26 mouse cellular contexts compared by ENCODE assay signal in the genomic region with DNA sequence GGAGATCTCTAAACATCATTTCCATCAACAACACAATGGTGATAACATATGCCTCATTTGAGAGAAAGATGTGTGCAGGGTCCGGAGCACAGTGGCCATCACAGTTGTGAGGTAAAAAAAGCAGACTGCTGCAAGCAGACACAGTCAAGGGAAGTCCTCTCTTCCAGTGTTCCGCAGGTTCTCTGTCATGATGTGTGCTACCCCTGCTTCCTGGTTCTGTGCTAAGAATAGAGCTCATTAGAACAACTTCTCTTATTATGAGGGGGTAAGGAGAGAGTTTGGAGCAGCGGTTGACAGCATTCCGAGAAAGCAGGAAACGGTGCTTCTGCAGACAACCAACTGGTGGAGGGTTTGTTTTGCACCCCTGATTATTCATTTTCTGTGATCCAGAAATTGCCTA.
DNase-seq lines count a peak whose midpoint lies in the region; ATAC-seq and TF ChIP-seq lines count a peak whose summit lies in the region.
"Had no signal": no experiment of that assay in that cellular context is flagged by ENCODE, and none has a peak within 500 bp of the region (broad histone marks: within the 10 kb centered on the region; RNA-seq: fewer than 3 reads in every experiment).

No protein-coding gene starts in this region.

- no peak for TF ChIP-seq CTCF in kidney, postnatal 0 days (IDR thresholded peaks at IDR 0.05; ENCODE audit: low read depth)
- no peak for TF ChIP-seq CTCF in liver, embryonic 14.5 days (IDR thresholded peaks at IDR 0.05; ENCODE audit: low read depth)

- peak overlapping the region; percentile 75; the same call in 1 of the 2 replicates for H3K27ac ChIP-seq in kidney, postnatal 0 days
- H3K27ac ChIP-seq in kidney, embryonic 14.5 days (ENCODE audit: low read depth, low read length), result no peak overlapping the region
- H3K27ac ChIP-seq in intestine, embryonic 15.5 days, result no peak overlapping the region; the same call in 1 of the 2 replicates
- no peak overlapping the region for H3K27ac ChIP-seq in liver, embryonic 14.5 days
- no peak overlapping the region for H3K27ac ChIP-seq in midbrain, embryonic 11.5 days (ENCODE audit: low read depth, low read length)
- no peak overlapping the region for H3K27ac ChIP-seq in heart, embryonic 10.5 days
- H3K27ac ChIP-seq: embryonic facial prominence, embryonic 10.5 days; heart, embryonic 15.5 days; hindbrain, embryonic 10.5 days; hindbrain, postnatal 0 days; left cerebral cortex, adult 2 months; limb, embryonic 10.5 days; midbrain, embryonic 13.5 days; neural tube, embryonic 13.5 days; stomach, postnatal 0 days had no signal

- DNase-seq in kidney, postnatal 0 days (ENCODE audit: low spot score), result no peak
- DNase-seq in liver, embryonic 14.5 days (ENCODE audit: low read depth in 3 of 3, low spot score in 3 of 3), result no peak
- DNase-seq in layer of hippocampus, postnatal 10 days (ENCODE audit: low spot score in 2 of 2), result no peak
- DNase-seq in midbrain, embryonic 11.5 days (ENCODE audit: low spot score, missing footprints), result no peak
- DNase-seq in heart, embryonic 10.5 days (ENCODE audit: low spot score), result no peak
- DNase-seq: adrenal gland, postnatal 10 days; cerebellum, adult 18-20 months; heart, adult 18-20 months; kidney, postnatal 25 days; lung, adult 18-20 months; right cerebral cortex, adult 18-20 months; thymus, postnatal 14 days had no signal

- no peak for ATAC-seq in kidney, postnatal 0 days (replicated peaks; ENCODE audit: low FRiP score, low read depth)
- no peak for ATAC-seq in kidney, embryonic 14.5 days (ENCODE audit: low FRiP score, low TSS enrichment)
- ATAC-seq in intestine, embryonic 15.5 days, result 0 out of 2 replicates have a peak, but pooled peaks have one; percentile 7
- ATAC-seq in liver, embryonic 14.5 days (ENCODE audit: insufficient read depth), result peak; percentile 62; the same call in 1 of the 2 replicates
- peak; percentile 56; the same call in 1 of the 2 replicates for ATAC-seq in megakaryocyte-erythroid progenitor cell, adult 5-6 weeks (replicated peaks; ENCODE audit: low FRiP score, low TSS enrichment, poor library complexity, severe bottlenecking)
- ATAC-seq in midbrain, embryonic 11.5 days (ENCODE audit: low FRiP score), result no peak
- ATAC-seq: activated CD4-positive, CD25-positive, alpha-beta regulatory T cell, adult 4 months; hindbrain, postnatal 0 days; midbrain, embryonic 13.5 days; Patski had no signal

- H3K9me3 ChIP-seq in kidney, postnatal 0 days (replicated peaks; ENCODE audit: low read length), result no peaks in the 10 kb centered on the region
- no peaks in the 10 kb centered on the region for H3K9me3 ChIP-seq in kidney, embryonic 14.5 days (ENCODE audit: control insufficient read depth, low read length)
- no peaks in the 10 kb centered on the region for H3K9me3 ChIP-seq in intestine, embryonic 15.5 days
- no peaks in the 10 kb centered on the region for H3K9me3 ChIP-seq in liver, embryonic 14.5 days (ENCODE audit: control insufficient read depth, low read length)
- no peaks in the 10 kb centered on the region for H3K9me3 ChIP-seq in midbrain, embryonic 11.5 days (ENCODE audit: control insufficient read depth, low read length)
- no peaks in the 10 kb centered on the region for H3K9me3 ChIP-seq in heart, embryonic 10.5 days
- H3K9me3 ChIP-seq: embryonic facial prominence, embryonic 10.5 days; heart, embryonic 15.5 days; hindbrain, embryonic 10.5 days; limb, embryonic 10.5 days; midbrain, embryonic 13.5 days; neural tube, embryonic 13.5 days had no signal

- no peaks in the 10 kb centered on the region for H3K4me1 ChIP-seq in kidney, postnatal 0 days (replicated peaks; ENCODE audit: insufficient read depth, low read length)
- no peaks in the 10 kb centered on the region for H3K4me1 ChIP-seq in kidney, embryonic 14.5 days (ENCODE audit: control insufficient read depth, insufficient read depth, low read length)
- no peaks in the 10 kb centered on the region for H3K4me1 ChIP-seq in intestine, embryonic 15.5 days (replicated peaks)
- H3K4me1 ChIP-seq in liver, embryonic 14.5 days (replicated peaks; ENCODE audit: control insufficient read depth in 2 of 2, insufficient read depth in 2 of 2, low read length in 1 of 2), result peaks cover 12 to 23% of the 10 kb centered on the region in 2 experiments
- no peaks in the 10 kb centered on the region for H3K4me1 ChIP-seq in midbrain, embryonic 11.5 days (ENCODE audit: control insufficient read depth, insufficient read depth, low read length)
- H3K4me1 ChIP-seq in heart, embryonic 10.5 days, result no peaks in the 10 kb centered on the region
- H3K4me1 ChIP-seq: embryonic facial prominence, embryonic 10.5 days; hindbrain, embryonic 10.5 days; limb, embryonic 10.5 days; midbrain, embryonic 13.5 days; neural tube, embryonic 13.5 days had no signal

- H3K4me3 ChIP-seq in kidney, postnatal 0 days (replicated peaks; ENCODE audit: low read depth, low read length), result no peak overlapping the region
- H3K4me3 ChIP-seq in kidney, embryonic 14.5 days (ENCODE audit: low read length), result no peak overlapping the region
- no peak overlapping the region for H3K4me3 ChIP-seq in intestine, embryonic 15.5 days (replicated peaks)
- no peak overlapping the region for H3K4me3 ChIP-seq in liver, embryonic 14.5 days (ENCODE audit: insufficient read depth in 1 of 2, low read depth in 2 of 2, low read length in 2 of 2)
- H3K4me3 ChIP-seq in midbrain, embryonic 11.5 days (ENCODE audit: low read depth, low read length), result no peak overlapping the region
- H3K4me3 ChIP-seq in heart, embryonic 10.5 days, result no peak overlapping the region
- H3K4me3 ChIP-seq: embryonic facial prominence, embryonic 10.5 days; heart, embryonic 15.5 days; hindbrain, embryonic 10.5 days; left cerebral cortex, adult 2 months; limb, embryonic 10.5 days; midbrain, embryonic 13.5 days; neural tube, embryonic 13.5 days had no signal

- no peaks in the 10 kb centered on the region for H3K36me3 ChIP-seq in kidney, postnatal 0 days (ENCODE audit: insufficient read depth, low read length)
- H3K36me3 ChIP-seq in kidney, embryonic 14.5 days (ENCODE audit: control insufficient read depth, insufficient read depth, low read length), result no peaks in the 10 kb centered on the region
- no peaks in the 10 kb centered on the region for H3K36me3 ChIP-seq in intestine, embryonic 15.5 days
- H3K36me3 ChIP-seq in liver, embryonic 14.5 days (replicated peaks; ENCODE audit: control insufficient read depth, insufficient read depth, low read depth), result no peaks in the 10 kb centered on the region
- H3K36me3 ChIP-seq in midbrain, embryonic 11.5 days (ENCODE audit: control insufficient read depth, insufficient read depth, low read length), result no peaks in the 10 kb centered on the region
- no peaks in the 10 kb centered on the region for H3K36me3 ChIP-seq in heart, embryonic 10.5 days
- H3K36me3 ChIP-seq: embryonic facial prominence, embryonic 10.5 days; heart, embryonic 15.5 days; hindbrain, embryonic 10.5 days; limb, embryonic 10.5 days; midbrain, embryonic 13.5 days; neural tube, embryonic 13.5 days had no signal

- no peak for TF ChIP-seq EP300 in liver, embryonic 14.5 days (IDR thresholded peaks at IDR 0.05; ENCODE audit: low read depth)

- WGBS in kidney, postnatal 0 days, result 69% methylated on average over 5 of the region's 5 CpGs
- 77% methylated on average over 5 of the region's 5 CpGs for WGBS in kidney, embryonic 14.5 days
- WGBS in intestine, embryonic 15.5 days, result 67% methylated on average over 5 of the region's 5 CpGs
- WGBS in liver, embryonic 14.5 days (ENCODE audit: insufficient replicate concordance), result 8% methylated on average over 5 of the region's 5 CpGs
- WGBS in midbrain, embryonic 11.5 days, result 91% methylated on average over 5 of the region's 5 CpGs
- WGBS in heart, embryonic 10.5 days, result 59% methylated on average over 5 of the region's 5 CpGs

- no peaks in the 10 kb centered on the region for H3K27me3 ChIP-seq in kidney, postnatal 0 days (ENCODE audit: insufficient read depth, low read length)
- no peaks in the 10 kb centered on the region for H3K27me3 ChIP-seq in kidney, embryonic 14.5 days (ENCODE audit: control insufficient read depth, insufficient read depth, low read length)
- H3K27me3 ChIP-seq in intestine, embryonic 15.5 days (replicated peaks), result no peaks in the 10 kb centered on the region
- no peaks in the 10 kb centered on the region for H3K27me3 ChIP-seq in liver, embryonic 14.5 days (ENCODE audit: control insufficient read depth, insufficient read depth, low read length)
- H3K27me3 ChIP-seq in midbrain, embryonic 11.5 days (ENCODE audit: control insufficient read depth, insufficient read depth, low read length), result no peaks in the 10 kb centered on the region
- H3K27me3 ChIP-seq in heart, embryonic 10.5 days (ENCODE audit: insufficient read depth, poor library complexity, severe bottlenecking), result no peaks in the 10 kb centered on the region
- H3K27me3 ChIP-seq: heart, embryonic 15.5 days; midbrain, embryonic 13.5 days; neural tube, embryonic 13.5 days had no signal

- no peak overlapping the region for H3K9ac ChIP-seq in kidney, postnatal 0 days (ENCODE audit: low read depth, low read length)
- H3K9ac ChIP-seq in kidney, embryonic 14.5 days (ENCODE audit: low read depth, low read length), result no peak overlapping the region
- H3K9ac ChIP-seq in intestine, embryonic 15.5 days, result no peak overlapping the region
- no peak overlapping the region for H3K9ac ChIP-seq in liver, embryonic 14.5 days (replicated peaks)
- no peak overlapping the region for H3K9ac ChIP-seq in midbrain, embryonic 11.5 days (ENCODE audit: low read length)
- H3K9ac ChIP-seq: heart, embryonic 15.5 days; midbrain, embryonic 13.5 days; neural tube, embryonic 13.5 days had no signal

- H3K4me2 ChIP-seq in kidney, postnatal 0 days (ENCODE audit: low read length), result no peak overlapping the region
- H3K4me2 ChIP-seq in kidney, embryonic 14.5 days (replicated peaks; ENCODE audit: low read depth, low read length), result no peak overlapping the region
- no peak overlapping the region for H3K4me2 ChIP-seq in intestine, embryonic 15.5 days (replicated peaks)
- no peak overlapping the region; the same call in 1 of the 2 replicates for H3K4me2 ChIP-seq in liver, embryonic 14.5 days (ENCODE audit: low read depth)
- no peak overlapping the region for H3K4me2 ChIP-seq in midbrain, embryonic 11.5 days
- H3K4me2 ChIP-seq: heart, embryonic 15.5 days; midbrain, embryonic 13.5 days; neural tube, embryonic 13.5 days had no signal

Comparison
In these comparisons a context has a peak if more than half of its experiments do, and no peak if none do; other contexts are left out.
1. ATAC-seq: peak in intestine, embryonic 15.5 days (single experiment), liver, embryonic 14.5 days (single experiment) and megakaryocyte-erythroid progenitor cell, adult 5-6 weeks (single experiment); none in kidney, postnatal 0 days (single experiment), kidney, embryonic 14.5 days (single experiment) and midbrain, embryonic 11.5 days (single experiment).